Mouse (Mus musculus) adrenal gland, postnatal 25 days (tissue): Measurements from ENCODE around the gene Rab13. TPM values are rescaled to one million over a fixed set of nuclear protein-coding genes. Genes with fewer than 3 reads are reported as not detected.

Experiments
- DNase-seq: peaks from one replicate; pipeline ENCODE4 v3.0.0; 2021; ENCODE audit warnings: mixed read lengths
- microRNA-seq, 2 experiments: library from miRNA; unstranded; fragments of <30 nt; microRNA quantifications; one replicate each; pipeline ENCODE4 v1.2.0; 2021
- total RNA-seq: library from RNA; stranded (reverse); gene quantifications from 2 replicates; pipeline ENCODE4 v1.2.3, GENCODE M21; 2021

Gene Rab13
- total RNA-seq, 1 experiment from 2014 or later = 49.5 TPM

DNA sequence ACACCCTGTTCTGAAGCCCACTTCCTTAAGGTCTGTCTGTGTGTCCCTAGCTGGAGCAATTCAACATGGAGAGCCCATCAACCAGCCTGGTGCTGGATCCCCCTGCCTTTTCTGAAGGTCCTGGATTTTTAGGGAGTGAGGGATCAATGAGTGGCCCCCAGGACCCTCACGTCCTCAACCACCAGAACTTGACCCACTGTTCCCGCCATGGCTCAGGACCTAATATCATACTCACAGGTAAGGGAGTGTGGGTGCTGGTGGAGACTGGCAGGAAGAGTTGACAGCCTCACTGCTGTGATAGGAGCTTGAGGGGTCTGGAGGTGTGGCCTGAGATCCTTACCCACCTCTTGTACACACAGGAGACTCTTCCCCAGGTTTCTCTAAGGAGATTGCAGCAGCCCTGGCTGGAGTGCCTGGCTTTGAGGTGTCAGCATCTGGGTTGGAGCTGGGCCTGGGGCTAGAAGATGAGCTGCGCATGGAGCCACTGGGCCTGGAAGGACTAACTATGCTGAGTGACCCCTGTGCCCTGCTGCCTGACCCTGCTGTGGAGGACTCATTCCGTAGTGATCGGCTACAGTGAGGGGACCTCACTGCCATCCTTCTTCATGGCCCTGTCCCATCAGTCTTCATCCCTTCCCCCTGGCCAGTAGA is 49.8 kb downstream of the Rab13 start:
- no peak for DNase-seq

DNA sequence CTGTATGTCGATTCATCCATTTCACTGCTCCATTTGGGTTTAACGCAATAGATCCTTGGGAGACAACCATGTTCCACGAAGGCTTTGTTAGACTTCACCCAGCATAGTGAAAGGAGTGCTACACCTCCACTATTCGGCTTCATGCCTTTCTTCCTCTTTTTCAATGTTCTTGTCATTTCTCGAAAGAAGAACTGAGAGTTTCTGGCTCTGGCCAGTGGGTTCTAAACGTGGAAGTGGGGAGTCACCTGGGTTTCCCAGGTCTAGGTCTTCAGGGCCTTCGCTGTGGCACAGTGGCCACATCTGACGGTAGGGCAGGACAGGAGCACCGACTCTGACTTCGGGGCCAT is 51.2 kb downstream of the Rab13 start:
- DNase-seq = no peak

DNA sequence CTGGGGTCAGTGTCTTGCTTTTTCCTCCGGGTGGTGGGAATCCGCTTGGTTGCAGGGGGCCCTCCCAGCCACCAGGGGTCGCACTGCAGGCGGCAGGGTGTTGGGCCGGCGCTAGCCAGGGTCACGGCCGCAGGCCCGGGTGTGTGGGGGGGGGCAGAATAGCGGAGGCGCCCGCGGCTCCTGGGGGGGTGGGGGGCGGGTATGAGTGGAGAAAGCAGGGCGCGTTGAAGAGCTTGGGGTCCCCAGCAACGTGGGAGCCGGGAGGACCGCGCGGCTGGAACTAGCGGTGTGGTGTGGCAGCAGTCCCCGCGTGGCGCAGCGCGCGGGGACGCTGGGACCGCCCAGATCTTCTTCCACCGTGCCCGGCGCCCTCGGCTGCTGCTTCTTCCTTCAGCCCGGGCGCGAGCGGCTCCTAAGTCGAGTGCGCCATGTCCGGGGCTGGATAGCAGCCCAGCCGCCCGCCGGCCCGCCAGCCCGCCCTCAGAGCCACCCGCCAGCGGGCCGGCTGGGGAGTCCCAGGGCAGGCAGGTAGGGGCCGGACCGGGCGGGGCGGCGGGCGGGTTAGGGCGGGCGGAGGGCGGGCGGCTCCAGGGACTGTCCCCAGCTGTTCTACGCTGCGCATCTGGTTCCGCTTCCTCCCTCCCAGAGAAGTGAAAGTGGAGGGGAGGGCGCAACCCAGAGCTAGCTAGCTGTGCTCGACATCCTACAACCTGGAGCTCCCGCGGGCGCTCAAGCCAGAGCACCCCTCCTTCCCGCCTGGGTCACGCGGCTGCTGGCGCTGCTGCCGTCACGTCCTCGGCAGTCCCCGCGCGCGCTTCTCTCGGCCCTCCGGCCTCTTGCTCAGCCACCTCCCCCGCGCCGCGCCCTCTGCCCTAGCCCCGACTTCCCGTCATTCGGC is 51.8 kb downstream of the Rab13 start, which contains the start of gene Dennd4b:
Gene Dennd4b (plus strand): TSS at position 152 of the 898 bp plus-strand sequence.
- DNase-seq = peak; percentile 94

DNA sequence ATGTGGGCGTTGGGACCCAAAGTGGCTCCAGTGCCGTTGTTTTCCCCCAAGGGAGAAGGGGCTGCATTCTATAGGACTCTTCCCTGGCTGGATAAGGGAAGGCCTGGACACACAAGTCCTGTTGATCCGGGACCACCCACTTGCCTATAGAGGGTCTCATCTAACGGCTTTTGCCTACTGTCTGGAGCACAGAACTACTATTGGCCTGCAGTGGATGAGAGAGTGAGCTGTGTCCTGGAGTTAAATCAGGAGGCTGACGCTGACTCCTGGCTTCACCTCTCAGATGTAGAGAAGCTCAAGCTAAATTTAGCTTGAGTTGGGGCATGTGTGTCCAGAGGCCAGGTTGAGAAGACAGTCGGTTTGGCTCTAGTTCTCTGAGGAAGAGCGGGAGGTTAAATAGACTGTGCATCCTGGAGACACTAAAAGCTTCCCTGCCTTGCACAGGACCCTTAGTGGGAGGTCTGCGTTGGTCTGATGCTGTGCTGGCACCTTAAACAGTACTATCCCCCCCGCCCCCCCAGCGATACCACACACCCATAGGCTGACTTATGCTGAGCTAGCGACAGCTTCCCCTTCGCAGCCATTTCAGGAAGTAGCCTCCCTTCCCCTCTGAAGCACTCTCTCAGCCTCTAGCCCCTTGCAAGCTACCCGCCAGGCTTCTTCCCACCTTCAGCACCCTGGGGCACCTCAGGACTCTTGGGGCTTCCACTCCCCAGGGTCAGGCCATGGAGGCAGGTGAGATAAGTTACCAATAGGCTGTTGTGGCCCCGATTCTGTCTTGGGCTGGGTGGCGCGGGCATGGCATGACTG is 52.6 kb downstream of the Rab13 start:
- DNase-seq = no peak

- no peak for DNase-seq
These were observed 53.6 kb downstream of the Rab13 start for GRCm38 (mm10) chr3:90266901-90267775.

DNA sequence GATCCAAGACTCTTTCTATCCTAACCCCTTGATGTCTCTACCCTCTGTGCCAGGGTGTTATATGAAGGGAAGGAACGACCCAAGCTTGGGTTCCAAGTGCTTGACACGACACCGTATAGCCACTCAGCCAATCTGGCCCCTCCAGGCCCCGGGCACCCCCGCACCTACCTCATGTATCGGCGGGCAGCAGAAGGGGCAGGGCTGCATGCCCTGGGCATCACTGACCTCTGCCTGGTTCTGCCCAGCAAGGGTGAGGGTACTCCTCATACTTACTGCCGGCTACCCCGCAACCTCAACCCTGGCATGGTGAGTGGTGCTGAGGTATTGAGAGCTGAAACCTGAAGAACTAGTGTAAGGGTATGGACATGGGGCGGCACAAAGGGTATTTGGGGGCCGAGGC is 54.7 kb downstream of the Rab13 start:
- no peak for DNase-seq

DNA sequence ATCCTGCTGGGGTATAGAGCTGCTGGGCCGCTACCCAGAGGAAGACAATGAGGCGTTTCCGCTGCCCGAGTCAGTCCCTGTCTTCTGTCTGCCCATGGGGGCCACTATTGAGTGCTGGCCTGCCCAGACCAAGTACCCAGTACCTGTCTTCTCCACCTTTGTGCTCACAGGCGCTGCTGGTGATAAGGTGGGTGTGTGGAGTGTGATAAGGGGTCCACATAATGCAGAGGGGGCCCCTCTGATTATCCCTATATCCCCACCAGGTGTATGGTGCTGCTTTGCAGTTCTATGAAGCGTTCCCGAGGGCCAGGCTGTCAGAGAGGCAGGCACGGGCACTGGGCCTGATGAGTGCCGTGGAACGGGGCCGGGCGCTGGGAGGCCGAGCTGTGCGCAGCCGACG is 55.5 kb downstream of the Rab13 start:
- DNase-seq = no peak

- no peak for DNase-seq
These were observed 57.3 kb downstream of the Rab13 start for GRCm38 (mm10) chr3:90270784-90271183.

DNA sequence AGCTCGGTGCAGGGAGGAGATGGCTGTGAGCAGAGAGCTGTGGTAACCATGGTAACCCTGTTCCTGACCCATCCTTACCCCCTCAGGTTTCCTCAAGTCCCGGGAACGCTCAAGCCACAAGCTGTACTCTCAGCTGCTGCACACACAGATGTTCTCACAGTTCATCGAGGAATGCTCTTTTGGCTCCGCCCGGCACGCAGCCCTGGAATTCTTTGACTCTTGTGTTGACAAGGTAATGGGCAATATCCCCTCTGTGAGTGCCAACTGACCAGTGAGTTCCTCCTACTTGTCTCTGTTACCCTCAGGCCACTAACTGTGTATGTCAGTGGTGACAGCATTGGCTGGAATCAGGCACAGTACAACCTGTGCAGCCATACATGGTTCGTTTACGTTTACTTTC is 58.7 kb downstream of the Rab13 start:
- DNase-seq = no peak

- no peak for DNase-seq
These were observed 60.4 kb downstream of the Rab13 start for GRCm38 (mm10) chr3:90273855-90274254.

DNA sequence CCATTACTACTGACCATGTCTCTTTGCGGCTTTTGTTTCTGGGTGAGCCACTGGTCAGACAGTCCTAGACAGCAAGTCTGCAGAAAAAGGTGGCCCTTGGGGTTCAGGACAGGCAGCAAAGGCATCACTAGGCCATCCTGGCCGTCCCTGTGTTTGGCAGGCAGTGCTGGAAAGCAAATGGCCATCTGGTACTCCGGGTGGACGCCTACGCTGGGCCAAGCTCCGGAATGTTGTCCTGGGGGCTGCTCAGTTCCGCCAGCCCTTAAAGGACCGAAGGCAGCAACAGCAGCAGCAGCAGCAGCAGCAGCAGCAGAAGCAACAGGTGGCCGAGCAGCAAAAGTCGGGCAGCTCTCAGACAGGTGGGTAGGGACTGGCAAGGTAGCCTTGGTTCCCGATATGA is 61.8 kb downstream of the Rab13 start:
- no peak for DNase-seq

Small RNA genes lying within 50 kb of the gene (microRNA-seq; reads per million reads assigned to microRNA genes)
- gene Mir7012 = 0 reads per million in 2 experiments

Other genes with a start within 250 kb of the Rab13 start
- 136 and 149 TPM in 2 replicates for gene Hax1, start 214.9 kb upstream of the Rab13 start, total RNA-seq
- 77.0 and 90.3 TPM in 2 replicates for gene 4933434E20Rik, start 162.1 kb upstream of the Rab13 start, total RNA-seq
- 158 and 190 TPM in 2 replicates for gene Ubap2l, start 161.1 kb upstream of the Rab13 start, total RNA-seq
- 178 and 198 TPM in 2 replicates for gene Tpm3, start 141.0 kb upstream of the Rab13 start, total RNA-seq
- 0.55 and 0.71 TPM in 2 replicates for gene Nup210l, start 109.6 kb upstream of the Rab13 start, total RNA-seq
- 1,629 and 1,829 TPM in 2 replicates for gene Rps27, start within 50 bp of the Rab13 start, total RNA-seq
- gene Jtb, start 17.9 kb downstream of the Rab13 start, total RNA-seq = 68.6 and 72.3 TPM in 2 replicates
- 0.85 TPM in 1 of 2 replicates, not detected in the other for gene Creb3l4, start 29.8 kb downstream of the Rab13 start, total RNA-seq
- 132 and 136 TPM in 2 replicates for gene Slc39a1, start 34.5 kb downstream of the Rab13 start, total RNA-seq
- gene Crtc2, start 40.5 kb downstream of the Rab13 start, total RNA-seq = 46.7 and 57.8 TPM in 2 replicates
- 9.0 and 10.7 TPM in 2 replicates for gene Dennd4b, start 51.5 kb downstream of the Rab13 start, total RNA-seq
- 76.8 and 78.1 TPM in 2 replicates for gene Gatad2b, start 79.5 kb downstream of the Rab13 start, total RNA-seq
- 130 and 146 TPM in 2 replicates for gene Slc27a3, start 176.2 kb downstream of the Rab13 start, total RNA-seq
- 91.2 and 92.3 TPM in 2 replicates for gene Ints3, start 219.9 kb downstream of the Rab13 start, total RNA-seq